Mouse (Mus musculus): ENCODE data around the gene Htra2. TPM values are rescaled to one million over a fixed set of nuclear protein-coding genes. Genes with fewer than 3 reads are reported as not detected.

Htra2 gene
- polyA plus RNA-seq, 1 experiment from 2014 or later, result 51.1 TPM

- no peaks in the 10 kb centered on the region for H3K27me3 ChIP-seq (ENCODE audit: control insufficient read depth, insufficient read depth, low read length)
- no peak overlapping the region for H3K4me2 ChIP-seq (replicated peaks; ENCODE audit: low read depth, low read length)
- H3K36me3 ChIP-seq (ENCODE audit: control insufficient read depth, insufficient read depth, low read length), result no peaks in the 10 kb centered on the region
- H3K9ac ChIP-seq (ENCODE audit: low read depth, low read length), result no peak overlapping the region
- H3K27ac ChIP-seq (ENCODE audit: low read depth, low read length), result no peak overlapping the region
- ATAC-seq (ENCODE audit: low FRiP score, low TSS enrichment), result no peak
- 37% methylated on average over 3 of the region's 3 CpGs for WGBS
- no peak overlapping the region for H3K4me3 ChIP-seq (ENCODE audit: low read length)
- H3K9me3 ChIP-seq (ENCODE audit: control insufficient read depth, low read length), result no peaks in the 10 kb centered on the region
- no peaks in the 10 kb centered on the region for H3K4me1 ChIP-seq (ENCODE audit: control insufficient read depth, insufficient read depth, low read length)
Observed at GRCm38 (mm10) chr6:83008659-83009058, 46.4 kb downstream of the Htra2 start.

GRCm38 (mm10) chr6:83006114-83006513, 49.0 kb downstream of the Htra2 start:
- H3K4me3 ChIP-seq (ENCODE audit: low read length), result no peak overlapping the region
- no peak for ATAC-seq (ENCODE audit: low FRiP score, low TSS enrichment)
- H3K27me3 ChIP-seq (ENCODE audit: control insufficient read depth, insufficient read depth, low read length), result no peaks in the 10 kb centered on the region
- no peak overlapping the region for H3K9ac ChIP-seq (ENCODE audit: low read depth, low read length)
- H3K36me3 ChIP-seq (ENCODE audit: control insufficient read depth, insufficient read depth, low read length), result no peaks in the 10 kb centered on the region
- no peaks in the 10 kb centered on the region for H3K9me3 ChIP-seq (ENCODE audit: control insufficient read depth, low read length)
- H3K4me2 ChIP-seq (replicated peaks; ENCODE audit: low read depth, low read length), result no peak overlapping the region
- WGBS, result 84% methylated on average over 6 of the region's 6 CpGs
- H3K4me1 ChIP-seq (ENCODE audit: control insufficient read depth, insufficient read depth, low read length), result no peaks in the 10 kb centered on the region
- H3K27ac ChIP-seq (ENCODE audit: low read depth, low read length), result no peak overlapping the region

- Histone ChIP-seq H3K4me3 (ENCODE audit: low read length) (no peak overlapping the region), H3K9ac (ENCODE audit: low read depth, low read length) (no peak overlapping the region), H3K9me3 (ENCODE audit: control insufficient read depth, low read length) (no peaks in the 10 kb centered on the region), H3K4me2 (replicated peaks; ENCODE audit: low read depth, low read length) (no peak overlapping the region), H3K4me1 (ENCODE audit: control insufficient read depth, insufficient read depth, low read length) (no peaks in the 10 kb centered on the region), H3K27me3 (ENCODE audit: control insufficient read depth, insufficient read depth, low read length) (no peaks in the 10 kb centered on the region), H3K36me3 (ENCODE audit: control insufficient read depth, insufficient read depth, low read length) (no peaks in the 10 kb centered on the region), H3K27ac (ENCODE audit: low read depth, low read length) (no peak overlapping the region)
- 75% methylated on average over 10 of the region's 10 CpGs for WGBS
- no peak for ATAC-seq (ENCODE audit: low FRiP score, low TSS enrichment)
Observed at GRCm38 (mm10) chr6:83005444-83006011, 49.5 kb downstream of the Htra2 start.

GRCm38 (mm10) chr6:83004872-83005271, 50.2 kb downstream of the Htra2 start:
- no peaks in the 10 kb centered on the region for H3K36me3 ChIP-seq (ENCODE audit: control insufficient read depth, insufficient read depth, low read length)
- no peaks in the 10 kb centered on the region for H3K4me1 ChIP-seq (ENCODE audit: control insufficient read depth, insufficient read depth, low read length)
- no peaks in the 10 kb centered on the region for H3K9me3 ChIP-seq (ENCODE audit: control insufficient read depth, low read length)
- no peak overlapping the region for H3K9ac ChIP-seq (ENCODE audit: low read depth, low read length)
- no peak overlapping the region for H3K4me2 ChIP-seq (replicated peaks; ENCODE audit: low read depth, low read length)
- H3K4me3 ChIP-seq (ENCODE audit: low read length), result no peak overlapping the region
- no peaks in the 10 kb centered on the region for H3K27me3 ChIP-seq (ENCODE audit: control insufficient read depth, insufficient read depth, low read length)
- no peak for ATAC-seq (ENCODE audit: low FRiP score, low TSS enrichment)
- no peak overlapping the region for H3K27ac ChIP-seq (ENCODE audit: low read depth, low read length)
- 64% methylated on average over 7 of the region's 7 CpGs for whole genome bisulfite sequencing

- H3K4me3 ChIP-seq (ENCODE audit: low read length), result no peak overlapping the region
- H3K4me2 ChIP-seq (replicated peaks; ENCODE audit: low read depth, low read length), result no peak overlapping the region
- WGBS, result 80% methylated on average over 2 of the region's 2 CpGs
- H3K9ac ChIP-seq (ENCODE audit: low read depth, low read length), result no peak overlapping the region
- H3K9me3 ChIP-seq (ENCODE audit: control insufficient read depth, low read length), result no peaks in the 10 kb centered on the region
- no peaks in the 10 kb centered on the region for H3K4me1 ChIP-seq (ENCODE audit: control insufficient read depth, insufficient read depth, low read length)
- H3K36me3 ChIP-seq (ENCODE audit: control insufficient read depth, insufficient read depth, low read length), result no peaks in the 10 kb centered on the region
- H3K27ac ChIP-seq (ENCODE audit: low read depth, low read length), result no peak overlapping the region
- no peak for ATAC-seq (ENCODE audit: low FRiP score, low TSS enrichment)
- no peaks in the 10 kb centered on the region for H3K27me3 ChIP-seq (ENCODE audit: control insufficient read depth, insufficient read depth, low read length)
Observed at GRCm38 (mm10) chr6:83004309-83004708, 50.8 kb downstream of the Htra2 start.

GRCm38 (mm10) chr6:83003850-83004249, 51.2 kb downstream of the Htra2 start:
- Histone ChIP-seq H3K4me1 (ENCODE audit: control insufficient read depth, insufficient read depth, low read length) (no peaks in the 10 kb centered on the region), H3K27me3 (ENCODE audit: control insufficient read depth, insufficient read depth, low read length) (no peaks in the 10 kb centered on the region), H3K4me2 (replicated peaks; ENCODE audit: low read depth, low read length) (no peak overlapping the region), H3K4me3 (ENCODE audit: low read length) (no peak overlapping the region), H3K36me3 (ENCODE audit: control insufficient read depth, insufficient read depth, low read length) (no peaks in the 10 kb centered on the region), H3K9me3 (ENCODE audit: control insufficient read depth, low read length) (no peaks in the 10 kb centered on the region), H3K27ac (ENCODE audit: low read depth, low read length) (no peak overlapping the region), H3K9ac (ENCODE audit: low read depth, low read length) (no peak overlapping the region)
- no peak for ATAC-seq (ENCODE audit: low FRiP score, low TSS enrichment)
- 89% methylated on average over 5 of the region's 5 CpGs for WGBS

- 93% methylated on average over 1 of the region's 1 CpGs for WGBS
- no peaks in the 10 kb centered on the region for H3K9me3 ChIP-seq (ENCODE audit: control insufficient read depth, low read length)
- no peak overlapping the region for H3K4me2 ChIP-seq (replicated peaks; ENCODE audit: low read depth, low read length)
- H3K4me1 ChIP-seq (ENCODE audit: control insufficient read depth, insufficient read depth, low read length), result no peaks in the 10 kb centered on the region
- ATAC-seq (ENCODE audit: low FRiP score, low TSS enrichment), result no peak
- H3K27me3 ChIP-seq (ENCODE audit: control insufficient read depth, insufficient read depth, low read length), result no peaks in the 10 kb centered on the region
- H3K36me3 ChIP-seq (ENCODE audit: control insufficient read depth, insufficient read depth, low read length), result no peaks in the 10 kb centered on the region
- H3K27ac ChIP-seq (ENCODE audit: low read depth, low read length), result no peak overlapping the region
- no peak overlapping the region for H3K4me3 ChIP-seq (ENCODE audit: low read length)
- no peak overlapping the region for H3K9ac ChIP-seq (ENCODE audit: low read depth, low read length)
Observed at GRCm38 (mm10) chr6:83003082-83003481, 52.0 kb downstream of the Htra2 start.

MicroRNA genes within 50 kb of the gene (microRNA counts, 519-probe panel; counts per million panel counts)
- microRNA mmu-miR-3470a+mmu-miR-3470b, result not detected

Small RNA genes within 50 kb of the gene (microRNA-seq; reads per million reads assigned to microRNA genes)
- gene Mir3470a (not detected), gene Mir7040 (not detected)

Other genes with a start within 250 kb of the Htra2 start
- gene Sema4f, start 115.5 kb downstream of the Htra2 start, polyA plus RNA-seq (2014; fragmentation: Nextera tagmentation; extraction: Ambion mirVana), result 0.57 and 0.87 TPM in 2 replicates
- gene M1ap, start 108.4 kb downstream of the Htra2 start, polyA plus RNA-seq (2014; fragmentation: Nextera tagmentation; extraction: Ambion mirVana), result 0.28 and 0.77 TPM in 2 replicates
- 8.8 and 11.8 TPM in 2 replicates for gene Dok1, start 21.8 kb downstream of the Htra2 start, polyA plus RNA-seq (2014; fragmentation: Nextera tagmentation; extraction: Ambion mirVana)
- 12.0 and 14.3 TPM in 2 replicates for gene Loxl3, start 21.1 kb downstream of the Htra2 start, polyA plus RNA-seq (2014; fragmentation: Nextera tagmentation; extraction: Ambion mirVana)
- gene Aup1, start 752 bp downstream of the Htra2 start, polyA plus RNA-seq (2014; fragmentation: Nextera tagmentation; extraction: Ambion mirVana), result 144 and 156 TPM in 2 replicates
- 1.9 and 2.6 TPM in 2 replicates for gene Dqx1, start 2.6 kb upstream of the Htra2 start, polyA plus RNA-seq (2014; fragmentation: Nextera tagmentation; extraction: Ambion mirVana)
- not detected in 2 replicates for gene Tlx2, start 15.0 kb upstream of the Htra2 start, polyA plus RNA-seq (2014; fragmentation: Nextera tagmentation; extraction: Ambion mirVana)
- gene Pcgf1, start 22.6 kb upstream of the Htra2 start, polyA plus RNA-seq (2014; fragmentation: Nextera tagmentation; extraction: Ambion mirVana), result 36.7 and 51.2 TPM in 2 replicates
- 8.3 and 8.8 TPM in 2 replicates for gene Lbx2, start 31.1 kb upstream of the Htra2 start, polyA plus RNA-seq (2014; fragmentation: Nextera tagmentation; extraction: Ambion mirVana)
- gene Ccdc142, start 46.3 kb upstream of the Htra2 start, polyA plus RNA-seq (2014; fragmentation: Nextera tagmentation; extraction: Ambion mirVana), result 1.6 and 2.4 TPM in 2 replicates
- gene Gm42688, start 46.3 kb upstream of the Htra2 start, polyA plus RNA-seq (2014; fragmentation: Nextera tagmentation; extraction: Ambion mirVana), result 2.4 and 3.5 TPM in 2 replicates
- 139 and 169 TPM in 2 replicates for gene Mrpl53, start 53.8 kb upstream of the Htra2 start, polyA plus RNA-seq (2014; fragmentation: Nextera tagmentation; extraction: Ambion mirVana)
- 37.8 and 57.4 TPM in 2 replicates for gene Mogs, start 60.2 kb upstream of the Htra2 start, polyA plus RNA-seq (2014; fragmentation: Nextera tagmentation; extraction: Ambion mirVana)
- 123 and 125 TPM in 2 replicates for gene Wbp1, start 66.3 kb upstream of the Htra2 start, polyA plus RNA-seq (2014; fragmentation: Nextera tagmentation; extraction: Ambion mirVana)
- 18.8 and 20.0 TPM in 2 replicates for gene Ino80b, start 70.2 kb upstream of the Htra2 start, polyA plus RNA-seq (2014; fragmentation: Nextera tagmentation; extraction: Ambion mirVana)
- gene Rtkn, start 80.2 kb upstream of the Htra2 start, polyA plus RNA-seq (2014; fragmentation: Nextera tagmentation; extraction: Ambion mirVana), result 14.9 and 18.0 TPM in 2 replicates
- 6.2 and 8.6 TPM in 2 replicates for gene Wdr54, start 101.1 kb upstream of the Htra2 start, polyA plus RNA-seq (2014; fragmentation: Nextera tagmentation; extraction: Ambion mirVana)
- gene 1700003E16Rik, start 101.1 kb upstream of the Htra2 start, polyA plus RNA-seq (2014; fragmentation: Nextera tagmentation; extraction: Ambion mirVana), result 0.94 and 0.96 TPM in 2 replicates
- 58.6 and 75.0 TPM in 2 replicates for gene Dctn1, start 110.6 kb upstream of the Htra2 start, polyA plus RNA-seq (2014; fragmentation: Nextera tagmentation; extraction: Ambion mirVana)
- gene Slc4a5, start 164.6 kb upstream of the Htra2 start, polyA plus RNA-seq (2014; fragmentation: Nextera tagmentation; extraction: Ambion mirVana), result 0.13 and 0.45 TPM in 2 replicates